Mouse (Mus musculus): ENCODE results near the gene Bicra. TPM values are rescaled to one million over a fixed set of nuclear protein-coding genes. Genes with fewer than 3 reads are reported as not detected.

Gene Bicra
- polyA plus RNA-seq (2014; fragmentation: Nextera tagmentation; extraction: Ambion mirVana) = 7.5 and 8.7 TPM in 2 replicates

DNA sequence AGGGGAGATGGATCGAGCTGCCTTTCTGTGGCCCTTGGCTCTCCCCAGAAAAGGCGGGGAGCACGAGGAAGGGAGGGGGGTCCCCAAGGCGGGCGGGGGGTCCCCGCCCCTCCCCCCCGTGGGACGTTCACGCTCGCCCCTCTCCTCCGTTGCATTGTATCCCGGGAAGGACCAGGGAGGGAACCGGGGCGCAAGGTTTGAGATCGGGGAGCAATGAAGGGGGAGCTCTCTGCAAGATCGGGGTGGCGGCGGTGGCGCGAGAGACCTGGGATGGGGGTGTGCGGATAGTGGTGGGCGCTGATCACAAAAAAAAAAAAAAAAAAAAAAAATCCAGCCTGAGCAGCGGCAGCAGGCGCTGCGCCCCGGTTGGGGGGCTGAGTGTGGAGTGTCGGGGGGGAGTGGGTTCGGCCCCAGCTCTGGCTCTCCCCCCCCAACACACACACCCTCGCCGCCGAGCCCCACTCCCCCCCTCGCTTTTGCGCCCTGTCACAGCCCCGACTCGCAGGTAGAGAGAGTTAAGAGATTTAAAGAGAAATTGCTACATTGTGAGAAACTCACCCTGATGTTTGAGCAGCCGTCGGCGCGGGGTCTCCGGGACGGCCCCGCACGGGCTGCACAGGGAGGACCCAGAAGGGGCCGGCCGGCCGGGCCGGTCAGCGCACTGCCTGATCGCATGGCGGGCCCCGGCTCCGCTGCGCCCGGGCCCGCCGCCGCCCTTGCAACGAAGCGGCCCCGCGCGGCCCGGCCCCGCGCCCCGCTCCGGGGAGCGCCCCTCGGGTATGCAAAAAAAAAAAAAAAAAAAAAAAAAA is at the start of gene Bicra:
Gene Bicra, minus strand, starts transcription at position 584 of the 809 bp plus-strand sequence.
- ATAC-seq (ENCODE audit: insufficient read depth, low FRiP score, low TSS enrichment) (peak; percentile 71), DNase-seq (ENCODE audit: low spot score) (peak; percentile 91)
- peak within 1 kb of the TSS; percentile 95 for H3K4me3 ChIP-seq (ENCODE audit: low read depth, low read length)
- peak within 1 kb of the TSS; percentile 96 for H3K27ac ChIP-seq (ENCODE audit: low read depth, low read length)
- peak within 1 kb of the TSS; percentile 88 for H3K4me2 ChIP-seq (ENCODE audit: low read depth)
- H3K27me3 ChIP-seq (ENCODE audit: control insufficient read depth, insufficient read depth, low read length) = no peaks in the 10 kb centered on the region
- H3K4me1 ChIP-seq (ENCODE audit: control insufficient read depth, insufficient read depth, low read length) = peaks cover 41% of the 10 kb centered on the region
- no peaks in the 10 kb centered on the region for H3K9me3 ChIP-seq (ENCODE audit: control insufficient read depth, low read length)
- H3K9ac ChIP-seq (ENCODE audit: low read length) = peak within 1 kb of the TSS; percentile 99
- WGBS = under 1% methylated on average over 58 of the region's 69 CpGs
- no peaks in the 10 kb centered on the region for H3K36me3 ChIP-seq (ENCODE audit: control insufficient read depth, insufficient read depth, low read length)

DNA sequence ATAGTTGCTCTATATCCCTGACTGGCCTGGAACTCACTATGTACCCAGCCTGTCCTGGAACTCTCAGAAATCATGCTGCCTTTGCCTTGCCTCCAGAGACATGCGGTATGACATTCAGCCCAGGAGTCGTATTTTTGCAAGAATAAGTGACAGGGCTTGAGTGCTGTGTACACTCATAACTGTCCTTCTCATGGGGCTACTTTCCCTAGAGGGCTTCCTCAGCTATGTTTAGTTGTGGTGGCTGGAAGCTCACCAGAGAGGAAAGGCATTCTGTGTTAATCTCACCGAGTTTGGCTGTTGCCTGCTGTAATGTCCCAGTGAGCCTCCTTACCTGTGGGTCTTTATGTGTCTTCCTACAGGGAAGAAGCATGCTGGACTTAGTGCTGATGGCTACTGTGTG is 46.9 kb upstream of the Bicra start:
- Histone ChIP-seq H3K27ac (ENCODE audit: low read depth, low read length) (no peak overlapping the region), H3K4me3 (ENCODE audit: low read depth, low read length) (no peak overlapping the region), H3K27me3 (ENCODE audit: control insufficient read depth, insufficient read depth, low read length) (no peaks in the 10 kb centered on the region), H3K9me3 (ENCODE audit: control insufficient read depth, low read length) (no peaks in the 10 kb centered on the region), H3K9ac (ENCODE audit: low read length) (no peak overlapping the region), H3K4me1 (ENCODE audit: control insufficient read depth, insufficient read depth, low read length) (peaks cover 7% of the 10 kb centered on the region), H3K36me3 (ENCODE audit: control insufficient read depth, insufficient read depth, low read length) (no peaks in the 10 kb centered on the region), H3K4me2 (ENCODE audit: low read depth) (no peak overlapping the region)
- ATAC-seq (ENCODE audit: insufficient read depth, low FRiP score, low TSS enrichment) (no peak), DNase-seq (ENCODE audit: low spot score) (no peak)
- WGBS = 76% methylated on average over 3 of the region's 3 CpGs

DNA sequence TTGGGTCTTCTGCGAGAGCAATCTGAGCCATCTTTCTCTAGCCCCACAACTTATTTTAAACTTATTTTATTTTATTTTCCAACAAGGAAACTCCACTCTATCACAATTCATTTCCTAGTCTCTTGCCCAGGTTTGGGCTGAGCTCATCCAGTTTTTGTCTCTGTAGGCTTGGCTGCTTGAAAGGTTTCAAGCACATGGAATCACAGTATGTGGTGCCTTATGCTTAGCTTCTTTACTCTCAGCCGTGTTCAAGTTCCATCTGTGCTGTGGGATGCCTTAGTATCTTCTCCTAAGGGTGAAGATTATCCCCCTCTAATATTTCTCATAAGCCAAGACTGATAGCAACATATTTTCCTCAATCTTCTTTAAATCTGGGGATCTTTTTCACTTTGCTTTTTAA is 39.9 kb upstream of the Bicra start:
- no peaks in the 10 kb centered on the region for H3K27me3 ChIP-seq (ENCODE audit: control insufficient read depth, insufficient read depth, low read length)
- no peak for ATAC-seq (ENCODE audit: insufficient read depth, low FRiP score, low TSS enrichment)
- H3K4me2 ChIP-seq (ENCODE audit: low read depth) = no peak overlapping the region
- H3K27ac ChIP-seq (ENCODE audit: low read depth, low read length) = no peak overlapping the region
- H3K9ac ChIP-seq (ENCODE audit: low read length) = no peak overlapping the region
- no peak for DNase-seq (ENCODE audit: low spot score)
- H3K4me3 ChIP-seq (ENCODE audit: low read depth, low read length) = no peak overlapping the region
- no peaks in the 10 kb centered on the region for H3K36me3 ChIP-seq (ENCODE audit: control insufficient read depth, insufficient read depth, low read length)
- WGBS = 79% methylated on average over 2 of the region's 2 CpGs
- no peaks in the 10 kb centered on the region for H3K9me3 ChIP-seq (ENCODE audit: control insufficient read depth, low read length)
- H3K4me1 ChIP-seq (ENCODE audit: control insufficient read depth, insufficient read depth, low read length) = no peaks in the 10 kb centered on the region

DNA sequence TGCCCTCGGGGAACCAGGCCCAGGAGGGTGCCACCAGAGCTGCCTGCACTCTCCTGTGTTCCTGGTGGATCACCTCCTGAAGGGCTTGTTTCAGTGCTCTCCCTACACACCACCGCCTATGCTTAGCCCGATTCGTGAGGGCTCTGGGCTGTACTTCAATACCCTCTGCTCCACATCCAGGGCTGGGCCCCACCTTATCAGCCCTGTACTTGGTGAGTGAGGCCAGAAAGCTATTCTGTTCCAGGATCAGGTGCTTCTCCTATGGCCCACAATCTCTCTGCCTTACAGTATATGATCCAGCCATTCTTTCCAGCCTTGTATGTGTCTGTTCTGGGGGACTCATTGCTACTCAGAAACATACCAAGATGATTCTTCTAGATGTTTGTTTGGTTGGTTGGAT is 35.6 kb upstream of the Bicra start:
- H3K4me1 ChIP-seq (ENCODE audit: control insufficient read depth, insufficient read depth, low read length) = no peaks in the 10 kb centered on the region
- H3K36me3 ChIP-seq (ENCODE audit: control insufficient read depth, insufficient read depth, low read length) = no peaks in the 10 kb centered on the region
- no peak overlapping the region for H3K4me2 ChIP-seq (ENCODE audit: low read depth)
- no peak overlapping the region for H3K4me3 ChIP-seq (ENCODE audit: low read depth, low read length)
- WGBS = 62% methylated on average over 4 of the region's 4 CpGs
- no peak overlapping the region for H3K9ac ChIP-seq (ENCODE audit: low read length)
- H3K9me3 ChIP-seq (ENCODE audit: control insufficient read depth, low read length) = no peaks in the 10 kb centered on the region
- no peak overlapping the region for H3K27ac ChIP-seq (ENCODE audit: low read depth, low read length)
- no peak for DNase-seq (ENCODE audit: low spot score)
- ATAC-seq (ENCODE audit: insufficient read depth, low FRiP score, low TSS enrichment) = no peak
- no peaks in the 10 kb centered on the region for H3K27me3 ChIP-seq (ENCODE audit: control insufficient read depth, insufficient read depth, low read length)

DNA sequence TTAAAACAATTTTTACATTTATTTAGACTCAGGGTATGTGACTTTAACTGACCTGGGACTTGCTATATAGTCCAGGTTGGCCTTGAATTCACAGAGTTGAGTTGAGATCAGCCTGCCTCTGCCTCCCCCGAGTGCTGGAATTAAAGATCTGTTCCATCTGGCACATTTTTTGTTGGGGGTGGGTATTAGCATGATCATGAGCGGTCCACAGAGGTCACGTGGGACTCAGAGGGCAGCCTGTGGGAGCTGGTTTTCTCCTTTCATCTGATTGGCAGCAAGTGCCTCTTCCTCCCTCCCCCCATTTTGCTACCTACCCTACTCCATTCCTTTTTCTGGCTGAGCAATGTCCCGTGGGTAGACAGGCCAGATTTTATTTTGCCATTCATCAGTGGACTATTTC is 32.9 kb upstream of the Bicra start:
- no peaks in the 10 kb centered on the region for H3K4me1 ChIP-seq (ENCODE audit: control insufficient read depth, insufficient read depth, low read length)
- H3K27ac ChIP-seq (ENCODE audit: low read depth, low read length) = no peak overlapping the region
- no peaks in the 10 kb centered on the region for H3K9me3 ChIP-seq (ENCODE audit: control insufficient read depth, low read length)
- no peaks in the 10 kb centered on the region for H3K36me3 ChIP-seq (ENCODE audit: control insufficient read depth, insufficient read depth, low read length)
- H3K4me2 ChIP-seq (ENCODE audit: low read depth) = no peak overlapping the region
- no peak for ATAC-seq (ENCODE audit: insufficient read depth, low FRiP score, low TSS enrichment)
- no peaks in the 10 kb centered on the region for H3K27me3 ChIP-seq (ENCODE audit: control insufficient read depth, insufficient read depth, low read length)
- H3K9ac ChIP-seq (ENCODE audit: low read length) = no peak overlapping the region
- H3K4me3 ChIP-seq (ENCODE audit: low read depth, low read length) = no peak overlapping the region
- DNase-seq (ENCODE audit: low spot score) = no peak
- 74% methylated on average over 4 of the region's 4 CpGs for WGBS

DNA sequence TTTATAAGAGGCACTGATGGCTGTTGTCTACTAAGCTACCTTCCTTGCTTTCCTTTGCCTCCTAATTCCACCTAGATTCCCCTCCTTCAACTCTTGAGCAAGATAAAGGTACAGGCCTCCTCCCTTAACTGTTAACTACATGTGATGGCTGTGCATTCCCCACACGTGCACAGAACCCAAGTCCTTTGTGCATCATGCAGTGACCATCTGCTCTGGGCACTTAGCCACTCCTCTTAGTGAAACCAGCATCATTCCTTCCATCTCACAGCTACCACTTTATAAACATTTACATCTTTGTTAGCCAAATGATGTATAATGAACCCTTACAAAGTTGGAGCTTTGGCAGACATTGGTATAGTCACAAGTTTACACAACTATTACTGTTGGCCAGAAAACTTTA is 32.2 kb upstream of the Bicra start:
- no peak for ATAC-seq (ENCODE audit: insufficient read depth, low FRiP score, low TSS enrichment)
- H3K36me3 ChIP-seq (ENCODE audit: control insufficient read depth, insufficient read depth, low read length) = no peaks in the 10 kb centered on the region
- WGBS = 82% methylated on average over 1 of the region's 1 CpGs

DNA sequence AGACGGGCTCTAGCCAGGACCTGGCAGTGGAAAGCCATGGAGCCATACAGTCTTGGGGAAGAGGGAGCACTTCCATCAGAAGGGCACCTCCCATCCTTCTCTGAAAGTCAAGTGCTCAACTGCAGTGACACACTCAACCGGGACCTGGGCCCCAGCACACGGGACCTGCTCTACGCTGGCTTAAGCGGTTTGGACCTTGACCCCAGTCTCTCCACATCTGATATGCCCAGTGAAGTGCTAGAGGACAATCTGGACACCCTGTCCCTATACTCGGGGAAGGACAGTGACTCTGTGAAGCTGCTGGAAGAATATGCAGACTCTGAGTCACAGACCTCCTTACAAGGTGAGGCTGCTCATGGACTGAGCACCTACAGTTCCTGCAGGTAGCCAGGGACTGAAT is 24.2 kb upstream of the Bicra start:
- 81% methylated on average over 6 of the region's 6 CpGs for WGBS
- no peak overlapping the region for H3K9ac ChIP-seq (ENCODE audit: low read length)

More for the DNA sequence above, 32.2 kb upstream of the Bicra start:
- no peak overlapping the region for H3K4me3 ChIP-seq (ENCODE audit: low read depth, low read length)
- no peaks in the 10 kb centered on the region for H3K27me3 ChIP-seq (ENCODE audit: control insufficient read depth, insufficient read depth, low read length)
- no peak overlapping the region for H3K4me2 ChIP-seq (ENCODE audit: low read depth)
- H3K9me3 ChIP-seq (ENCODE audit: control insufficient read depth, low read length) = no peaks in the 10 kb centered on the region
- H3K4me1 ChIP-seq (ENCODE audit: control insufficient read depth, insufficient read depth, low read length) = no peaks in the 10 kb centered on the region
- DNase-seq (ENCODE audit: low spot score) = no peak
- H3K9ac ChIP-seq (ENCODE audit: low read length) = no peak overlapping the region
- no peak overlapping the region for H3K27ac ChIP-seq (ENCODE audit: low read depth, low read length)

DNA sequence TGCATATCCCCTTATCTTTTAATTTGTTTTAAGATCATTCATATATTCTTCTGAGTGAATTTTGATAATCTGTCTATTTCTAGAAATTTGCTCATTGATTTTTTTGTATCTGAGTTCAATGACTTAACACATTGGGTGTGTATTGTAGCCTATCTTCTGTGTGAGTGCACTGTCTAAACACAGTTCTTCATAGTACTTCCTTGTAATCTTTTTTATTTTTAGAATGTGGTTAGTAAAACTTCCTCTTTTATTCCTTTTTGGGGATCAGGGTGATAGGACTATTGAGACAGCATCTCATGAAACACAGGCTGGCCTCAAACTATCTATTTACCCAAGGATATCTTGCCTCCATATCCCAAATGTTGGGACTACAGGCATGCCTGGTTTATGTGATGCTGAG is 23.1 kb upstream of the Bicra start:
- Histone ChIP-seq H3K4me1 (ENCODE audit: control insufficient read depth, insufficient read depth, low read length) (no peaks in the 10 kb centered on the region), H3K9ac (ENCODE audit: low read length) (no peak overlapping the region), H3K27me3 (ENCODE audit: control insufficient read depth, insufficient read depth, low read length) (no peaks in the 10 kb centered on the region), H3K9me3 (ENCODE audit: control insufficient read depth, low read length) (no peaks in the 10 kb centered on the region), H3K4me2 (ENCODE audit: low read depth) (no peak overlapping the region), H3K27ac (ENCODE audit: low read depth, low read length) (no peak overlapping the region), H3K4me3 (ENCODE audit: low read depth, low read length) (no peak overlapping the region), H3K36me3 (ENCODE audit: control insufficient read depth, insufficient read depth, low read length) (no peaks in the 10 kb centered on the region)
- ATAC-seq (ENCODE audit: insufficient read depth, low FRiP score, low TSS enrichment) (no peak), DNase-seq (ENCODE audit: low spot score) (no peak)

More for the DNA sequence above, 24.2 kb upstream of the Bicra start:
- no peak overlapping the region for H3K4me2 ChIP-seq (ENCODE audit: low read depth)
- DNase-seq (ENCODE audit: low spot score) (no peak), ATAC-seq (ENCODE audit: insufficient read depth, low FRiP score, low TSS enrichment) (no peak)
- H3K4me1 ChIP-seq (ENCODE audit: control insufficient read depth, insufficient read depth, low read length) = no peaks in the 10 kb centered on the region
- H3K27me3 ChIP-seq (ENCODE audit: control insufficient read depth, insufficient read depth, low read length) = no peaks in the 10 kb centered on the region
- no peaks in the 10 kb centered on the region for H3K36me3 ChIP-seq (ENCODE audit: control insufficient read depth, insufficient read depth, low read length)
- H3K9me3 ChIP-seq (ENCODE audit: control insufficient read depth, low read length) = no peaks in the 10 kb centered on the region
- H3K4me3 ChIP-seq (ENCODE audit: low read depth, low read length) = no peak overlapping the region
- H3K27ac ChIP-seq (ENCODE audit: low read depth, low read length) = no peak overlapping the region

DNA sequence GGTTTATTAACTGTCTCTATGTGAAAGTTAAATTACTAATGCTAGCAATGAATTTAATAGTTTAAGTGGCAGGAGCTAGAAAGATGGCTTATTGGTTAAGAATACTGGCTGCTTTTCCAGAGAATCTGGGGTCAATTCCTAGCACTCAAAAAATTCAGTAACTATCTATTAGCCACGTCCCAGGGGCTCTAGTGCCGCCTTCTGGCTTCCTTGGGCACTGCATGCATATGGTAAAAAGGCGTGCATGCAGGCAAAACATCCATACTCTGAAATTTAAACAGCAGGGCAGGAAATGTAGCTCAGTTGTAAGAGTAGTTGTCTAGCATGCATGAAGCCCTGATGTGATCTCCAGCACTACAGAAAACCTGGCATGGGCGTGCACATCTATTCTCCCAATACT is 15.8 kb upstream of the Bicra start:
- H3K9me3 ChIP-seq (ENCODE audit: control insufficient read depth, low read length) = peaks cover 6% of the 10 kb centered on the region; the same call in 1 of the 2 replicates
- WGBS = 31% methylated on average over 4 of the region's 4 CpGs
- H3K4me1 ChIP-seq (ENCODE audit: control insufficient read depth, insufficient read depth, low read length) = no peaks in the 10 kb centered on the region
- no peak for DNase-seq (ENCODE audit: low spot score)
- no peak overlapping the region for H3K4me3 ChIP-seq (ENCODE audit: low read depth, low read length)
- H3K36me3 ChIP-seq (ENCODE audit: control insufficient read depth, insufficient read depth, low read length) = no peaks in the 10 kb centered on the region
- peaks cover 13% of the 10 kb centered on the region for H3K27me3 ChIP-seq (ENCODE audit: control insufficient read depth, insufficient read depth, low read length)
- H3K27ac ChIP-seq (ENCODE audit: low read depth, low read length) = no peak overlapping the region
- ATAC-seq (ENCODE audit: insufficient read depth, low FRiP score, low TSS enrichment) = no peak
- H3K9ac ChIP-seq (ENCODE audit: low read length) = no peak overlapping the region
- no peak overlapping the region for H3K4me2 ChIP-seq (ENCODE audit: low read depth)

All from neural tube, embryonic 11.5 days (tissue).